Mouse (Mus musculus) lung, postnatal 14 days (tissue): ENCODE data around the gene Usp35.
A peak's percentile ranks its signal among the peaks of the same experiment; 100 is the strongest.

ENCODE experiments used
- DNase-seq: peaks from one replicate; pipeline ENCODE4 v3.0.0; 2021

The Usp35 gene

GRCm38 (mm10) chr7:97331726-97332666 lies at the start of gene Usp35, which contains the start of gene Kctd21:
Gene Usp35, minus strand, starts transcription at chr7:97332020.
Gene Kctd21, plus strand, starts transcription at chr7:97332327.
- peak; percentile 95 for DNase-seq

- no peak for DNase-seq
Measured at GRCm38 (mm10) chr7:97380500-97381123, 48.8 kb upstream of the Usp35 start.

GRCm38 (mm10) chr7:97379304-97379703 lies 47.5 kb upstream of the Usp35 start:
- DNase-seq = no peak

- DNase-seq = no peak
Measured at GRCm38 (mm10) chr7:97375906-97376305, 44.1 kb upstream of the Usp35 start.

GRCm38 (mm10) chr7:97375101-97375500 lies 43.3 kb upstream of the Usp35 start:
- DNase-seq = no peak

GRCm38 (mm10) chr7:97365887-97366286 lies 34.1 kb upstream of the Usp35 start:
- DNase-seq = no peak

- peak; percentile 64 for DNase-seq
Measured at GRCm38 (mm10) chr7:97361467-97361866, 29.6 kb upstream of the Usp35 start.

- no peak for DNase-seq
Measured at GRCm38 (mm10) chr7:97360955-97361354, 29.1 kb upstream of the Usp35 start.

- DNase-seq = no peak
Measured at GRCm38 (mm10) chr7:97360166-97360565, 28.3 kb upstream of the Usp35 start.

GRCm38 (mm10) chr7:97358347-97358746 lies 26.5 kb upstream of the Usp35 start:
- no peak for DNase-seq

- no peak for DNase-seq
Measured at GRCm38 (mm10) chr7:97357840-97358239, 26.0 kb upstream of the Usp35 start.

- DNase-seq = peak; percentile 77
Measured at GRCm38 (mm10) chr7:97356875-97357276, 25.1 kb upstream of the Usp35 start.

GRCm38 (mm10) chr7:97356253-97356652 lies 24.4 kb upstream of the Usp35 start:
- peak; percentile 36 for DNase-seq

GRCm38 (mm10) chr7:97355068-97355841 lies 23.4 kb upstream of the Usp35 start:
- DNase-seq = peak; percentile 50

- no peak for DNase-seq
Measured at GRCm38 (mm10) chr7:97353356-97353755, 21.5 kb upstream of the Usp35 start.

GRCm38 (mm10) chr7:97351792-97352513 lies 20.1 kb upstream of the Usp35 start:
- DNase-seq = no peak

GRCm38 (mm10) chr7:97350891-97351290 lies 19.1 kb upstream of the Usp35 start:
- DNase-seq = no peak

- no peak for DNase-seq
Measured at GRCm38 (mm10) chr7:97349438-97349837, 17.6 kb upstream of the Usp35 start.

- DNase-seq = no peak
Measured at GRCm38 (mm10) chr7:97348836-97349235, 17.0 kb upstream of the Usp35 start.

GRCm38 (mm10) chr7:97348318-97348717 lies 16.5 kb upstream of the Usp35 start:
- DNase-seq = no peak

GRCm38 (mm10) chr7:97347464-97347863 lies 15.6 kb upstream of the Usp35 start:
- no peak for DNase-seq

GRCm38 (mm10) chr7:97346822-97347166 lies 15.0 kb upstream of the Usp35 start:
- no peak for DNase-seq
